Mouse (Mus musculus) spleen, adult 2 months (tissue): ENCODE data around the gene Mapk1ip1l.

Experiments used
- CTCF ChIP-seq: fragments of 200-500 bp; IDR thresholded peaks from 2 replicates; pipeline ENCODE4 v1.5.1; 2011; ENCODE audit warnings: mild to moderate bottlenecking, inconsistent platforms; ENCODE audit not compliant: insufficient read depth, insufficient read length, insufficient replicate concordance; ENCODE audit errors: extremely low read depth
- POLR2A ChIP-seq: fragments of 200-500 bp; IDR thresholded peaks from 2 replicates; pipeline ENCODE4 v1.6.1; 2011; ENCODE audit warnings: low read depth, low read length, inconsistent platforms

GRCm38 (mm10) chr14:47269056-47269455 lies 29.0 kb upstream of the Mapk1ip1l start:
- TF ChIP-seq CTCF (no peak), POLR2A (no peak)
